Comparison of ENCODE assay signal across 8 mouse cellular contexts in genomic region chr12:69129634-69130310, GRCm38 (mm10). TPM values are rescaled to one million over a fixed set of nuclear protein-coding genes. Genes with fewer than 3 reads are reported as not detected.
DNase-seq lines count a peak whose midpoint lies in the region; ATAC-seq lines count a peak whose summit lies in the region.
"Had no signal": no experiment of that assay in that cellular context is flagged by ENCODE, and none has a peak within 500 bp of the region (broad histone marks: within the 10 kb centered on the region; RNA-seq: fewer than 3 reads in every experiment).

No protein-coding gene starts in this region.

- H3K9me3 ChIP-seq in lung, embryonic 15.5 days = no peaks in the 10 kb centered on the region
- H3K9me3 ChIP-seq in hindbrain, embryonic 14.5 days (ENCODE audit: control insufficient read depth, low read length) = no peaks in the 10 kb centered on the region

- peak; percentile 35; the same call in 1 of the 2 replicates for ATAC-seq in lung, embryonic 15.5 days (ENCODE audit: borderline replicate concordance, extremely low read depth, low FRiP score, low TSS enrichment)
- no peak for ATAC-seq in hindbrain, embryonic 14.5 days (ENCODE audit: low FRiP score)

- intact Hi-C loops in left cerebral cortex, postnatal 14 days (cut with DNase I) = loop anchor here (5.0 kb wide), 1 partner anchor 1697 kb away; no protein-coding TSS in a partner anchor
- intact Hi-C loops in left cerebral cortex, postnatal 36 days (cut with DNase I) = no loop called here

- no peak for DNase-seq in lung, postnatal 10 days
- peak; percentile 73 for DNase-seq in ZHBTc4 (ENCODE audit: low read depth, low spot score)
- DNase-seq in hindbrain, embryonic 14.5 days (ENCODE audit: low spot score) = no peak
- DNase-seq in mesoderm, embryonic 11.5 days (ENCODE audit: low read depth, low spot score) = peak; percentile 11
- no peak for DNase-seq in left cerebral cortex, postnatal 14 days (ENCODE audit: low spot score in 2 of 2)
- no peak for DNase-seq in left cerebral cortex, postnatal 36 days (ENCODE audit: low spot score in 2 of 2)
- DNase-seq: right cerebral cortex, postnatal 25 days had no signal

- H3K4me3 ChIP-seq in lung, embryonic 15.5 days = 0 out of 2 replicates have a peak overlapping the region, but pooled peaks have one; percentile 9
- H3K4me3 ChIP-seq in hindbrain, embryonic 14.5 days (replicated peaks; ENCODE audit: low read length) = no peak overlapping the region

- H3K36me3 ChIP-seq in lung, embryonic 15.5 days = no peaks in the 10 kb centered on the region
- no peaks in the 10 kb centered on the region for H3K36me3 ChIP-seq in hindbrain, embryonic 14.5 days (replicated peaks; ENCODE audit: control insufficient read depth, insufficient read depth)

- H3K27me3 ChIP-seq in lung, embryonic 15.5 days = no peaks in the 10 kb centered on the region
- no peaks in the 10 kb centered on the region for H3K27me3 ChIP-seq in hindbrain, embryonic 14.5 days (ENCODE audit: control insufficient read depth, insufficient read depth, low read length)

- H3K4me1 ChIP-seq in lung, embryonic 15.5 days = 0 out of 2 replicates have a peak, but pooled peaks cover 5% of the 10 kb centered on the region
- H3K4me1 ChIP-seq in hindbrain, embryonic 14.5 days (replicated peaks; ENCODE audit: control insufficient read depth, insufficient read depth, low read length) = no peaks in the 10 kb centered on the region

- no peak overlapping the region for H3K27ac ChIP-seq in lung, embryonic 15.5 days
- no peak overlapping the region for H3K27ac ChIP-seq in hindbrain, embryonic 14.5 days

- peak overlapping the region; percentile 39 for H3K4me2 ChIP-seq in lung, embryonic 15.5 days
- peak overlapping the region; percentile 27 for H3K4me2 ChIP-seq in hindbrain, embryonic 14.5 days (replicated peaks)

- WGBS in lung, embryonic 15.5 days = 24% methylated on average over 18 of the region's 18 CpGs
- WGBS in hindbrain, embryonic 14.5 days = 43% methylated on average over 18 of the region's 18 CpGs

- no peak overlapping the region for H3K9ac ChIP-seq in lung, embryonic 15.5 days
- no peak overlapping the region for H3K9ac ChIP-seq in hindbrain, embryonic 14.5 days

RNA-seq across cellular contexts. Expression of gene Rps29, which starts 29.2 kb away (rescaled TPM):
- 1,555 and 1,613 TPM in 2 replicates for polyA plus RNA-seq in lung, embryonic 15.5 days (2015; fragmentation: Nextera tagmentation; extraction: Ambion mirVana)
- 1,041 and 1,286 TPM in 2 replicates for polyA plus RNA-seq in hindbrain, embryonic 14.5 days (2014; fragmentation: Nextera tagmentation; extraction: Ambion mirVana)
- 1,000 to 10,000 TPM in 1 of 2 experiments, 100 to 1,000 TPM in 1; 970 to 1,045 TPM for total RNA-seq in left cerebral cortex, postnatal 14 days (2021)
- total RNA-seq in left cerebral cortex, postnatal 36 days (2021) = 1,000 to 10,000 TPM; 1,009 to 1,161 TPM

RNA-seq across cellular contexts. Expression of gene Lrr1, which starts 38.8 kb away (rescaled TPM):
- 27.9 and 29.1 TPM in 2 replicates for polyA plus RNA-seq in lung, embryonic 15.5 days (2015; fragmentation: Nextera tagmentation; extraction: Ambion mirVana)
- polyA plus RNA-seq in hindbrain, embryonic 14.5 days (2014; fragmentation: Nextera tagmentation; extraction: Ambion mirVana) = 2.2 and 4.7 TPM in 2 replicates
- under 1 TPM in 1 of 2 experiments, not detected in 1; 0.44 TPM for total RNA-seq in left cerebral cortex, postnatal 14 days (2021)
- not detected for total RNA-seq in left cerebral cortex, postnatal 36 days (2021)

RNA-seq across cellular contexts. Expression of gene Rpl36al, which starts 54.1 kb away (rescaled TPM):
- polyA plus RNA-seq in lung, embryonic 15.5 days (2015; fragmentation: Nextera tagmentation; extraction: Ambion mirVana) = 509 and 512 TPM in 2 replicates
- 362 and 438 TPM in 2 replicates for polyA plus RNA-seq in hindbrain, embryonic 14.5 days (2014; fragmentation: Nextera tagmentation; extraction: Ambion mirVana)
- 100 to 1,000 TPM; 172 to 191 TPM for total RNA-seq in left cerebral cortex, postnatal 14 days (2021)
- 100 to 1,000 TPM; 165 to 192 TPM for total RNA-seq in left cerebral cortex, postnatal 36 days (2021)

RNA-seq across cellular contexts. Expression of gene Mgat2, which starts 54.2 kb away (rescaled TPM):
- 56.7 and 58.2 TPM in 2 replicates for polyA plus RNA-seq in lung, embryonic 15.5 days (2015; fragmentation: Nextera tagmentation; extraction: Ambion mirVana)
- 41.1 and 45.4 TPM in 2 replicates for polyA plus RNA-seq in hindbrain, embryonic 14.5 days (2014; fragmentation: Nextera tagmentation; extraction: Ambion mirVana)
- 10 to 100 TPM; 30.7 to 34.9 TPM for total RNA-seq in left cerebral cortex, postnatal 14 days (2021)
- 10 to 100 TPM; 27.3 to 30.7 TPM for total RNA-seq in left cerebral cortex, postnatal 36 days (2021)

Comparison
In these comparisons a context has a peak if more than half of its experiments do, and no peak if none do; other contexts are left out.
1. DNase-seq: peak in ZHBTc4 (single experiment) and mesoderm, embryonic 11.5 days (single experiment); none in lung, postnatal 10 days (single experiment), hindbrain, embryonic 14.5 days (single experiment), left cerebral cortex, postnatal 14 days (0 of 2) and left cerebral cortex, postnatal 36 days (0 of 2).